Mouse (Mus musculus): Measurements from ENCODE around the gene Tuba1a. TPM values are rescaled to one million over a fixed set of nuclear protein-coding genes. Genes with fewer than 3 reads are reported as not detected.

Gene Tuba1a
- polyA plus RNA-seq, 1 experiment from 2014 or later, result 16,831 TPM

GRCm38 (mm10) chr15:98985982-98986715, 32.6 kb upstream of the Tuba1a start:
- H3K27ac ChIP-seq (ENCODE audit: low read length), result peak overlapping the region; percentile 94
- peak overlapping the region; percentile 48 for H3K4me3 ChIP-seq (replicated peaks; ENCODE audit: low read length)
- WGBS, result 14% methylated on average over 12 of the region's 12 CpGs
- H3K9ac ChIP-seq (replicated peaks; ENCODE audit: low read depth, low read length), result peak overlapping the region; percentile 61
- no peaks in the 10 kb centered on the region for H3K36me3 ChIP-seq (ENCODE audit: control insufficient read depth, insufficient read depth)
- H3K4me1 ChIP-seq (replicated peaks; ENCODE audit: control insufficient read depth, insufficient read depth, low read length), result peaks cover 61% of the 10 kb centered on the region
- H3K9me3 ChIP-seq (ENCODE audit: control insufficient read depth, low read length), result no peaks in the 10 kb centered on the region
- peak overlapping the region; percentile 62 for H3K4me2 ChIP-seq (ENCODE audit: low read length)
- H3K27me3 ChIP-seq (replicated peaks; ENCODE audit: control insufficient read depth, insufficient read depth, low read length), result no peaks in the 10 kb centered on the region
- ATAC-seq, result no peak; the same call in 1 of the 2 replicates

DNA sequence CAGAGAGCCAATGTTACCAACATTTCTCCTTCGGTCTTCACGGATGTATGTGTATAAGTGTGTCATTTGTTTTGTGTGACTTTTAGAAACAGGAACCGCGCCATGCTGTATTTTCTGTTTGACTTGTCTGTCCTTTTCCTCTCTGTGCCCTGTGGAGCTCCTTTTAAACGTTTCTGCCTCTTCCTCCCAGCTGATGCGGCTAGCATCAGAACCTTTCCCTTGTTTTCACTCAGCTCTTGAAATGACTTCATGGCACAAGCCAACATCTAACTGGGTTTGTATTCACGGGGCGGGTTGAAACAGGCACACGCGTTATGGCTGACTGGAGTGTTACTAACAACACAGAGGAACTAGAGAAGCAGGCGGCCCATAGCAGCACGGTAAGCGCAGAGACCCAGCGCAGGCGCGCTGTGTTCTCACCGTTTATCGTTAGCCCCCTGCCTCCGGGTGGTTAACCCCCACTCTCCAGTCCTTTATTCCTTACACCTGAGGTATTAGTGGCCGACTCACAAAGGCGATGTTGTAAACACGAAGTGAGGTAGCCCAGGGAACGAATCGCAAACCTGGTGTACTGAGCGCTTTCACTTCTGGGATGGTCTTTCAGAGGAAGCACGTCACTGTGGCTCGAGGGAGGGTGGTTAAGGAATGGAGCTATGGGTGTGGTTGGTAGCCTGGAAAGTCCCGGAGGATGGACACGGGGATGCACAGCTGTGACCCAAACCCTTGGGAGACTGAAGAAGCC, 31.9 kb upstream of the Tuba1a start:
- Histone ChIP-seq H3K4me1 (replicated peaks; ENCODE audit: control insufficient read depth, insufficient read depth, low read length) (peaks cover 54% of the 10 kb centered on the region), H3K4me2 (ENCODE audit: low read length) (peak overlapping the region; percentile 62), H3K27me3 (replicated peaks; ENCODE audit: control insufficient read depth, insufficient read depth, low read length) (no peaks in the 10 kb centered on the region), H3K9ac (replicated peaks; ENCODE audit: low read depth, low read length) (peak overlapping the region; percentile 61), H3K4me3 (replicated peaks; ENCODE audit: low read length) (peak overlapping the region; percentile 48), H3K36me3 (ENCODE audit: control insufficient read depth, insufficient read depth) (no peaks in the 10 kb centered on the region), H3K27ac (ENCODE audit: low read length) (peak overlapping the region; percentile 94), H3K9me3 (ENCODE audit: control insufficient read depth, low read length) (no peaks in the 10 kb centered on the region)
- 2% methylated on average over 29 of the region's 29 CpGs for WGBS
- peak; percentile 74 for ATAC-seq

- H3K4me1 ChIP-seq (replicated peaks; ENCODE audit: control insufficient read depth, insufficient read depth, low read length), result peaks cover 47% of the 10 kb centered on the region
- H3K9ac ChIP-seq (replicated peaks; ENCODE audit: low read depth, low read length), result peak overlapping the region; percentile 61
- WGBS, result 28% methylated on average over 6 of the region's 6 CpGs
- H3K4me3 ChIP-seq (replicated peaks; ENCODE audit: low read length), result peak overlapping the region; percentile 48
- no peaks in the 10 kb centered on the region for H3K27me3 ChIP-seq (replicated peaks; ENCODE audit: control insufficient read depth, insufficient read depth, low read length)
- no peaks in the 10 kb centered on the region for H3K36me3 ChIP-seq (ENCODE audit: control insufficient read depth, insufficient read depth)
- peak overlapping the region; percentile 62 for H3K4me2 ChIP-seq (ENCODE audit: low read length)
- no peaks in the 10 kb centered on the region for H3K9me3 ChIP-seq (ENCODE audit: control insufficient read depth, low read length)
- peak overlapping the region; percentile 94 for H3K27ac ChIP-seq (ENCODE audit: low read length)
- ATAC-seq, result no peak
Measured at GRCm38 (mm10) chr15:98984681-98985080, 31.2 kb upstream of the Tuba1a start.

DNA sequence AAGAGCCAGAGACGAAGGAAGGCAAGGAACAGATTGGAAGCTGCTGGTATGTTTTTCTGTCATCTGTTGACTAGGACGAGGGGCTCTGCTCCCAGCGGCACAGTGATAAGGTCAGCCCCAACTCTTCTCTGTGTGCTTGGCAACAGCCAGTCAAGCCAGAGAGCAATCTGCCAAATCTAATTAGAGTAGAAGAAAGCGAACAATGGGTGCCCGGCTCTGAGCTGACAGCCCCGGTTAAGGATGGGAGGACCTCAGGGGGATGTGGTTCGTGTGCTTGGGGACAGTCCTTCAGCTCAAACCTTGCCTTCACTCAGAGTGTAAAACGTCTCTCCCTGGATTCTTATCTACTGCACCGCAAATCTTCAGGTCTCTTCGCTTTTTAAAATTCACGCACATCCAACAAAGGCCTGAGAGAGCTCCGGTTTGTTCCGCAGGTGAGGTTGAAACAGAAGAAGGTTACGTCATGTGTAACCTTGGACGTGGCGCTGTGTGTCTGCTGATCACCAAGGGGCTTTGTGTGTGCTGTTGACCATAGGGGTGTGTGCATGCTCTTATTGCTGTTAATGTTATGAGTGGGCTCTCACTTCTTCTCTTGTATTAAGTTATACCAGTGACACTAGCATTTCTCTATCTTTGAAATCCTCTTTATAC, 30.1 kb upstream of the Tuba1a start:
- H3K4me1 ChIP-seq (replicated peaks; ENCODE audit: control insufficient read depth, insufficient read depth, low read length), result peaks cover 40% of the 10 kb centered on the region
- WGBS, result 16% methylated on average over 16 of the region's 16 CpGs
- peak overlapping the region; percentile 97 for H3K27ac ChIP-seq (ENCODE audit: low read length)
- H3K9ac ChIP-seq (replicated peaks; ENCODE audit: low read depth, low read length), result peak overlapping the region; percentile 68
- H3K27me3 ChIP-seq (replicated peaks; ENCODE audit: control insufficient read depth, insufficient read depth, low read length), result no peaks in the 10 kb centered on the region
- peak overlapping the region; percentile 48 for H3K4me3 ChIP-seq (replicated peaks; ENCODE audit: low read length)
- ATAC-seq, result peak; percentile 52
- H3K4me2 ChIP-seq (ENCODE audit: low read length), result peak overlapping the region; percentile 62
- H3K36me3 ChIP-seq (ENCODE audit: control insufficient read depth, insufficient read depth), result no peaks in the 10 kb centered on the region
- H3K9me3 ChIP-seq (ENCODE audit: control insufficient read depth, low read length), result no peaks in the 10 kb centered on the region

DNA sequence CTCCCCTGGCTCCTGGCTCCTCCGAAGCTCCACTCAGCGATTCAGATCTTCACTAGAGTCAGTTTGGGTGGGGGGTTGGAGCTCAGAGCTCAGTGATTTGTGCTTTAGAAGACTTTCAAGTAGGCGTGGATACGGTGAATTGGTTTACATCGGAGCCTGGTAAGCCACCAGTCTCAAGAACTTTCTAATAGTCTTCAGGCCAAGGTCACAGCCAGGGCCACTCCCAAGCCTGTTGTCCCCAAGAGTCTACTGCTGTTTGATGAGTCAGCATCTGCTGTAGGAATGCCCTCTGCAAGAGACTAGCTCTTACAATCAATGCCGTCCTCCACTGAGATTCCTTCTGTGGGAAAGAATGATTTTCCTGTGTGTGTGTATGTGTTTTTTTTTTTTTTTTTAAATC, 28.6 kb upstream of the Tuba1a start:
- H3K9me3 ChIP-seq (ENCODE audit: control insufficient read depth, low read length), result no peaks in the 10 kb centered on the region
- no peak for ATAC-seq
- 83% methylated on average over 6 of the region's 6 CpGs for WGBS
- H3K9ac ChIP-seq (replicated peaks; ENCODE audit: low read depth, low read length), result no peak overlapping the region
- H3K27me3 ChIP-seq (replicated peaks; ENCODE audit: control insufficient read depth, insufficient read depth, low read length), result no peaks in the 10 kb centered on the region
- H3K4me2 ChIP-seq (ENCODE audit: low read length), result no peak overlapping the region
- no peaks in the 10 kb centered on the region for H3K36me3 ChIP-seq (ENCODE audit: control insufficient read depth, insufficient read depth)
- no peak overlapping the region; the same call in none of the 2 replicates for H3K27ac ChIP-seq (ENCODE audit: low read length)
- peaks cover 40% of the 10 kb centered on the region for H3K4me1 ChIP-seq (replicated peaks; ENCODE audit: control insufficient read depth, insufficient read depth, low read length)
- H3K4me3 ChIP-seq (replicated peaks; ENCODE audit: low read length), result no peak overlapping the region

- Histone ChIP-seq H3K27ac (ENCODE audit: low read length) (no peak overlapping the region), H3K4me3 (replicated peaks; ENCODE audit: low read length) (no peak overlapping the region), H3K4me2 (ENCODE audit: low read length) (no peak overlapping the region), H3K9me3 (ENCODE audit: control insufficient read depth, low read length) (no peaks in the 10 kb centered on the region), H3K9ac (replicated peaks; ENCODE audit: low read depth, low read length) (no peak overlapping the region), H3K4me1 (replicated peaks; ENCODE audit: control insufficient read depth, insufficient read depth, low read length) (peaks cover 36% of the 10 kb centered on the region), H3K27me3 (replicated peaks; ENCODE audit: control insufficient read depth, insufficient read depth, low read length) (no peaks in the 10 kb centered on the region), H3K36me3 (ENCODE audit: control insufficient read depth, insufficient read depth) (no peaks in the 10 kb centered on the region)
- WGBS, result 34% methylated on average over 7 of the region's 7 CpGs
- ATAC-seq, result no peak
Measured at GRCm38 (mm10) chr15:98980012-98980614, 26.6 kb upstream of the Tuba1a start.

DNA sequence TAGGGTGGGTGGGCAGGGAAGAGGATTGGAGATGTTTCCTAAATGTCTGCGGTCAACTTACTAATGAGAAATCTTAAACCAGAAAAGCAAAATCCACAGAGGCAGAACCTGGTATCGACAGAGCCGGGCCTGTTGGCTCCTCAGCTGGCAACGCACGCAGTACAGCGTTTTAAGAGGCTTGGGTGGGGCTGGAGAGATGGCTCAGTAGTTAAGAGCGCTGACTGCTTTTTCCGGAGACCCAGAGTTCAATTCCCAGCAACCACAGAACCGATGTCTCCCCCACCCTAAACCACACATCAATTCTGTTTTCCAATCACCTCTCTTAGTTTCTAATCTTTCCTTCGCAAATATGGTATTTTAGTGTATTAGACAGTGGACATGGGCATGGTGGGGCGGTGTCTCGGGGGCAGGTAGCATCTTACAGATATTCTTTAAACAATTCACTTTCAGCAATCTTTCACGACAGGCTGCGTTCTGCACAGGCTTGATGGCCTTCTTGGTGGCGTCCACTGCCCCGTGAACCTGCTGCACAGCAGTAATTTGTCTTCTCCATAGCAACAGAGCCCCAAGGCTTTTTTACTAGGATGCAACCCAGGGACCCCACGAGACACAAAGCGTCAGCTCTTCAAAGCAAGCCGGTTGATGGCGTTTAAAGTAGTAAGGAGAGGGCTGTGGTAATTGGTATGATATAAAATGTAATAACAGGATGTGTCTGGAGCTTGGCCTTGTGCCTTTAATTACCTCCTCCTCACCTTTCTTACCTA, 25.1 kb upstream of the Tuba1a start:
- no peaks in the 10 kb centered on the region for H3K27me3 ChIP-seq (replicated peaks; ENCODE audit: control insufficient read depth, insufficient read depth, low read length)
- peak overlapping the region; percentile 48 for H3K9ac ChIP-seq (replicated peaks; ENCODE audit: low read depth, low read length)
- ATAC-seq, result no peak
- WGBS, result 44% methylated on average over 20 of the region's 20 CpGs
- peak overlapping the region; percentile 43 for H3K4me2 ChIP-seq (ENCODE audit: low read length)
- H3K36me3 ChIP-seq (ENCODE audit: control insufficient read depth, insufficient read depth), result no peaks in the 10 kb centered on the region
- H3K9me3 ChIP-seq (ENCODE audit: control insufficient read depth, low read length), result no peaks in the 10 kb centered on the region
- H3K27ac ChIP-seq (ENCODE audit: low read length), result peak overlapping the region; percentile 56
- no peak overlapping the region for H3K4me3 ChIP-seq (replicated peaks; ENCODE audit: low read length)
- H3K4me1 ChIP-seq (replicated peaks; ENCODE audit: control insufficient read depth, insufficient read depth, low read length), result peaks cover 34% of the 10 kb centered on the region

DNA sequence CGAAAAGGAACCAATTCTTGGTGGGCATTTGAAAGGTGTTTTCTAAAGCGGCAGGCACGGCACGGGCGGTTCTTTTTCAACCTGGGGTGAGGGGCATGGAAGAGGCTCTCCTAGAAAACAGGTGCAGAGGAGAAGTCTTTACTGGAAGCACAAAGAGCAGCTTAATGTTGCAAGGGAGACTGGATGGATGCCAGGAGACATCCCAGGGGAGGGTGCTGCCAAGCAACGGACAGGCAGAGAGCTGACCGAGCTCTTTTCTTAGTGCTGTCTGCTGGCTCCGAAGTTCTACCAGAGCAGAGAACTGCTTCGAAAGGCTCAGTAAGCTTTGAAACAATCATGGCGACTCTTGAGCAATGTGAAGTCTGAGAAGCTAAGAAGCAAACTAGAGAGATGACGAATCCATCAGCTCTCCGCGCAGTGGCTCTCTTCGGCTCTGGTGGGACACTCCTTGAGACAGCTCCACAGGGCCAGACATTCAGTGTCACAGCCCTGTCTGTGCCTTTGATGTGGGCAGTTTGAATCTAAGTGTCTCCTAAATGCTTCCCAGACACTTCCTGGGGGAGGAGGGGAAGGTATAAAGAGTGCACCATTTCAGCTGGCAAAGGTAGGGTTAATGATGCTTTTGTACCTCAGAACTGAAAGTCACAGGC, 24.4 kb upstream of the Tuba1a start:
- H3K4me3 ChIP-seq (replicated peaks; ENCODE audit: low read length), result no peak overlapping the region
- H3K9ac ChIP-seq (replicated peaks; ENCODE audit: low read depth, low read length), result peak overlapping the region; percentile 48
- peak overlapping the region; percentile 43 for H3K4me2 ChIP-seq (ENCODE audit: low read length)
- peak; percentile 69 for ATAC-seq
- 26% methylated on average over 14 of the region's 14 CpGs for WGBS
- peak overlapping the region; percentile 56 for H3K27ac ChIP-seq (ENCODE audit: low read length)
- no peaks in the 10 kb centered on the region for H3K36me3 ChIP-seq (ENCODE audit: control insufficient read depth, insufficient read depth)
- H3K4me1 ChIP-seq (replicated peaks; ENCODE audit: control insufficient read depth, insufficient read depth, low read length), result peaks cover 27% of the 10 kb centered on the region
- H3K27me3 ChIP-seq (replicated peaks; ENCODE audit: control insufficient read depth, insufficient read depth, low read length), result no peaks in the 10 kb centered on the region
- H3K9me3 ChIP-seq (ENCODE audit: control insufficient read depth, low read length), result no peaks in the 10 kb centered on the region

All from forebrain, embryonic 16.5 days (tissue).